Mouse (Mus musculus) MEL (cell line): ENCODE measurements at regions not wholly inside any gene's neighbourhood (a gene's known extent, or its start where the extent isn't known, plus 50 kb on each side); places are given as distances from the start of the nearest gene placed in this dataset.

Experiments used
- DNase-seq: peaks from one replicate; pipeline ENCODE4 v3.0.0; 2011; ENCODE audit warnings: low read depth, low spot score
- H3K27ac ChIP-seq: 2 replicates; pipeline ENCODE4 v1.5.1; 2012; ENCODE audit warnings: low read depth, mild to moderate bottlenecking, control low read depth, low read length, moderate library complexity; ENCODE audit not compliant: control insufficient read depth
- H3K27me3 ChIP-seq, 2 experiments: fragments of 150-350 bp in 1 of 2; sonication (generic) in 1 of 2; 2 replicates each; pipeline ENCODE4 v1.6.1; 2012; ENCODE audit warnings: low read length in 2 of 2, mild to moderate bottlenecking in 2 of 2, improper control_type of control experiment in 1 of 2, moderate library complexity in 1 of 2; ENCODE audit not compliant: insufficient read depth in 2 of 2, control insufficient read depth in 1 of 2
- H3K36me3 ChIP-seq, 2 experiments: 2 replicates each; pipeline ENCODE4 v1.6.1; 2012 to 2014; ENCODE audit warnings: low read length in 2 of 2, improper control_type of control experiment in 1 of 2, inconsistent platforms in 1 of 2, mild to moderate bottlenecking in 1 of 2; ENCODE audit not compliant: insufficient read depth in 2 of 2, control insufficient read depth in 1 of 2
- H3K4me1 ChIP-seq, 2 experiments: fragments of 150-350 bp in 1 of 2; sonication (generic) in 1 of 2; 2 replicates each; pipeline ENCODE4 v1.6.1; 2012; ENCODE audit warnings: low read length in 2 of 2, improper control_type of control experiment in 1 of 2, mild to moderate bottlenecking in 1 of 2; ENCODE audit not compliant: insufficient read depth in 2 of 2, control insufficient read depth in 1 of 2
- H3K4me3 ChIP-seq, 2 experiments: fragments of 150-350 bp in 1 of 2; sonication (generic) in 1 of 2; 2 replicates each; pipeline ENCODE4 v1.5.1; 2012; ENCODE audit warnings: low read depth in 2 of 2, low read length in 2 of 2, mild to moderate bottlenecking in 2 of 2, moderate library complexity in 2 of 2, control low read depth in 1 of 2, improper control_type of control experiment in 1 of 2; ENCODE audit not compliant: control insufficient read depth in 1 of 2, insufficient read depth in 1 of 2
- H3K79me2 ChIP-seq: 2 replicates; pipeline ENCODE4 v1.6.1; 2012; ENCODE audit warnings: mild to moderate bottlenecking, low read length, moderate library complexity; ENCODE audit not compliant: control insufficient read depth, poor library complexity, insufficient read depth
- H3K9ac ChIP-seq: 2 replicates; pipeline ENCODE4 v1.6.1; 2012; ENCODE audit warnings: low read depth, mild to moderate bottlenecking, control low read depth, low read length, moderate library complexity; ENCODE audit not compliant: control insufficient read depth, poor library complexity, severe bottlenecking
- H3K9me3 ChIP-seq: fragments of 150-350 bp; sonication (generic); replicated peaks from 2 replicates; pipeline ENCODE4 v1.6.1; 2012; ENCODE audit warnings: mild to moderate bottlenecking, low read length, improper control_type of control experiment, moderate library complexity; ENCODE audit not compliant: insufficient read depth
- BHLHE40 ChIP-seq: IDR thresholded peaks from 2 replicates; pipeline ENCODE4 v1.6.1; 2012; ENCODE audit warnings: low read depth, mild to moderate bottlenecking, inconsistent platforms, low read length, improper control_type of control experiment, borderline replicate concordance
- CHD1 ChIP-seq: IDR thresholded peaks from 2 replicates; pipeline ENCODE4 v1.6.1; 2012; ENCODE audit warnings: low read depth, mild to moderate bottlenecking, inconsistent platforms, low read length, improper control_type of control experiment
- CTCF ChIP-seq, 3 experiments: IDR thresholded peaks in 2 of 3; conservative IDR thresholded peaks in 1 of 3; 2 replicates each; pipeline ENCODE4 v1.5.1; 2011 to 2012; ENCODE audit warnings: low read length in 3 of 3, low read depth in 2 of 3, mild to moderate bottlenecking in 2 of 3, improper control_type of control experiment in 1 of 3, inconsistent platforms in 1 of 3, mixed read lengths in 1 of 3, moderate library complexity in 1 of 3; ENCODE audit not compliant: control insufficient read depth in 1 of 3, insufficient read depth in 1 of 3, poor library complexity in 1 of 3, severe bottlenecking in 1 of 3
- E2F4 ChIP-seq: IDR thresholded peaks from 2 replicates; pipeline ENCODE4 v1.6.1; 2011; ENCODE audit warnings: low read depth, low read length, improper control_type of control experiment, borderline replicate concordance
- ELF1 ChIP-seq: IDR thresholded peaks from 2 replicates; pipeline ENCODE4 v1.6.1; 2014; ENCODE audit warnings: low read depth, mild to moderate bottlenecking, inconsistent platforms, low read length, improper control_type of control experiment, moderate library complexity
- EP300 ChIP-seq, 2 experiments: IDR thresholded peaks; 2 replicates each; pipeline ENCODE4 v1.6.1; 2011; ENCODE audit warnings: improper control_type of control experiment in 2 of 2, low read length in 2 of 2, low read depth in 1 of 2, mild to moderate bottlenecking in 1 of 2
- ETS1 ChIP-seq: IDR thresholded peaks from 2 replicates; pipeline ENCODE4 v1.6.1; 2012; ENCODE audit warnings: low read depth, mild to moderate bottlenecking, inconsistent platforms, low read length, improper control_type of control experiment, moderate library complexity
- JUND ChIP-seq: IDR thresholded peaks from 2 replicates; pipeline ENCODE4 v1.6.1; 2011; ENCODE audit warnings: low read depth, mild to moderate bottlenecking, improper control_type of control experiment, low read length
- MAZ ChIP-seq: IDR thresholded peaks from 2 replicates; pipeline ENCODE4 v1.6.1; 2012; ENCODE audit warnings: low read depth, mild to moderate bottlenecking, inconsistent platforms, low read length, improper control_type of control experiment
- NRF1 ChIP-seq: IDR thresholded peaks from 2 replicates; pipeline ENCODE4 v1.6.1; 2014; ENCODE audit warnings: low read depth, mild to moderate bottlenecking, inconsistent platforms, low read length, improper control_type of control experiment, moderate library complexity; ENCODE audit not compliant: poor library complexity, insufficient read depth, severe bottlenecking
- POLR2A ChIP-seq, 2 experiments: IDR thresholded peaks; 2 replicates each; pipeline ENCODE4 v1.6.1; 2011 to 2012; ENCODE audit warnings: low read length in 2 of 2, mild to moderate bottlenecking in 2 of 2, control low read depth in 1 of 2, improper control_type of control experiment in 1 of 2, low read depth in 1 of 2, moderate library complexity in 1 of 2; ENCODE audit not compliant: control insufficient read depth in 1 of 2, insufficient read depth in 1 of 2, poor library complexity in 1 of 2
- RAD21 ChIP-seq: IDR thresholded peaks from 2 replicates; pipeline ENCODE4 v1.6.1; 2011; ENCODE audit warnings: mild to moderate bottlenecking, low read depth, low read length, improper control_type of control experiment
- SIN3A ChIP-seq: IDR thresholded peaks from 2 replicates; pipeline ENCODE4 v1.6.1; 2012; ENCODE audit warnings: low read length, improper control_type of control experiment, inconsistent platforms
- SMC3 ChIP-seq: IDR thresholded peaks from 2 replicates; pipeline ENCODE4 v1.6.1; 2011; ENCODE audit warnings: low read depth, low read length, improper control_type of control experiment
- TBP ChIP-seq: IDR thresholded peaks from 2 replicates; pipeline ENCODE4 v1.8.0; 2011; ENCODE audit warnings: low read depth, low read length, improper control_type of control experiment
- TCF12 ChIP-seq: IDR thresholded peaks from 2 replicates; pipeline ENCODE4 v1.6.1; 2014; ENCODE audit warnings: low read depth, mild to moderate bottlenecking, inconsistent platforms, low read length, improper control_type of control experiment, moderate library complexity
- USF1 ChIP-seq: IDR thresholded peaks from 2 replicates; pipeline ENCODE4 v1.6.1; 2014; ENCODE audit warnings: low read depth, mild to moderate bottlenecking, inconsistent platforms, low read length, improper control_type of control experiment, moderate library complexity
- USF2 ChIP-seq, 2 experiments: IDR thresholded peaks; 2 replicates each; pipeline ENCODE4 v1.6.1; 2011 to 2012; ENCODE audit warnings: improper control_type of control experiment in 2 of 2, low read length in 2 of 2, borderline replicate concordance in 1 of 2, inconsistent platforms in 1 of 2, low read depth in 1 of 2, mild to moderate bottlenecking in 1 of 2; ENCODE audit not compliant: insufficient read depth in 1 of 2
- ZC3H11A ChIP-seq: IDR thresholded peaks from 2 replicates; pipeline ENCODE4 v1.6.1; 2012; ENCODE audit warnings: low read depth, mild to moderate bottlenecking, inconsistent platforms, low read length, improper control_type of control experiment
- ZKSCAN1 ChIP-seq: IDR thresholded peaks from 2 replicates; pipeline ENCODE4 v1.6.1; 2012; ENCODE audit warnings: low read depth, mild to moderate bottlenecking, inconsistent platforms, low read length, improper control_type of control experiment, moderate library complexity
- ZNF384 ChIP-seq: IDR thresholded peaks from 2 replicates; pipeline ENCODE4 v1.6.1; 2012; ENCODE audit warnings: low read depth, mild to moderate bottlenecking, inconsistent platforms, low read length, improper control_type of control experiment

GRCm38 (mm10) chr16:29733847-29734246, 154.7 kb downstream of the Opa1 start:
- H3K36me3 ChIP-seq = no peaks in the 10 kb centered on the region
- no peak for DNase-seq
- TF ChIP-seq ZKSCAN1 (no peak), ELF1 (no peak), EP300 (IDR thresholded peaks at IDR 0.05; ENCODE audit: low read depth in 1 of 2, low read length in 2 of 2) (no peak), E2F4 (no peak), POLR2A (IDR thresholded peaks at IDR 0.05; ENCODE audit: control insufficient read depth in 1 of 2, insufficient read depth in 1 of 2, low read depth in 1 of 2, low read length in 2 of 2, poor library complexity in 1 of 2) (no peak), BHLHE40 (no peak), MAZ (no peak), TBP (no peak), ZC3H11A (no peak), USF1 (no peak), ZNF384 (no peak), ETS1 (no peak), SIN3A (no peak), SMC3 (no peak), USF2 (IDR thresholded peaks at IDR 0.05; ENCODE audit: borderline replicate concordance in 1 of 2, insufficient read depth in 1 of 2, low read depth in 1 of 2, low read length in 2 of 2) (no peak), TCF12 (no peak), NRF1 (no peak)
- no peaks in the 10 kb centered on the region for H3K9me3 ChIP-seq
- H3K9ac ChIP-seq = no peak overlapping the region
- no peaks in the 10 kb centered on the region for H3K79me2 ChIP-seq
- H3K4me3 ChIP-seq = no peak overlapping the region
- no peak overlapping the region for H3K27ac ChIP-seq
- peaks cover 2 to 4% of the 10 kb centered on the region in 2 experiments for H3K27me3 ChIP-seq
- no peaks in the 10 kb centered on the region for H3K4me1 ChIP-seq

- peaks cover 2 to 4% of the 10 kb centered on the region in 2 experiments for H3K27me3 ChIP-seq
Observed at GRCm38 (mm10) chr16:29734324-29734723, 155.2 kb downstream of the Opa1 start.

More at GRCm38 (mm10) chr16:29734324-29734723, 155.2 kb downstream of the Opa1 start:
- Histone ChIP-seq H3K4me3 (no peak overlapping the region), H3K36me3 (no peaks in the 10 kb centered on the region), H3K4me1 (no peaks in the 10 kb centered on the region), H3K9me3 (no peaks in the 10 kb centered on the region), H3K27ac (no peak overlapping the region), H3K9ac (no peak overlapping the region), H3K79me2 (no peaks in the 10 kb centered on the region)
- peak; percentile 28 for DNase-seq
- TF ChIP-seq RAD21 = peak; percentile 57
- TF ChIP-seq SMC3 = peak; percentile 46
- no peak for TF ChIP-seq JUND
- TF ChIP-seq CHD1 = no peak
- TF ChIP-seq CTCF (IDR thresholded peaks at IDR 0.05 in 2 of 3, conservative IDR thresholded peaks at IDR 0.05 in 1 of 3; ENCODE audit: control insufficient read depth in 1 of 3, insufficient read depth in 1 of 3, low read depth in 2 of 3, low read length in 3 of 3, poor library complexity in 1 of 3, severe bottlenecking in 1 of 3) = peak in 2 of 3 experiments; percentile 23 to 45; a peak in 2 of 6 replicates
- peak; percentile 27; the same call in 1 of the 2 replicates for TF ChIP-seq ZC3H11A
